Mouse (Mus musculus): ENCODE results near the gene Best1. TPM values are rescaled to one million over a fixed set of nuclear protein-coding genes. Genes with fewer than 3 reads are reported as not detected.

Gene Best1
- polyA plus RNA-seq, 1 experiment from 2014 or later: 2.3 TPM

GRCm38 (mm10) chr19:10019214-10019760 is 17.9 kb upstream of the Best1 start:
- H3K4me2 ChIP-seq: peak overlapping the region; percentile 88
- H3K27me3 ChIP-seq: no peaks in the 10 kb centered on the region
- WGBS: 72% methylated on average over 4 of the region's 4 CpGs
- no peak for ATAC-seq (ENCODE audit: low FRiP score, low read depth)
- H3K4me3 ChIP-seq: peak overlapping the region; percentile 61
- no peaks in the 10 kb centered on the region for H3K9me3 ChIP-seq
- no peak overlapping the region for H3K27ac ChIP-seq (replicated peaks)
- H3K9ac ChIP-seq: no peak overlapping the region; the same call in 1 of the 2 replicates
- no peaks in the 10 kb centered on the region for H3K36me3 ChIP-seq
- H3K4me1 ChIP-seq (replicated peaks): peaks cover 28% of the 10 kb centered on the region

- 4% methylated on average over 3 of the region's 3 CpGs for WGBS
- H3K27me3 ChIP-seq: no peaks in the 10 kb centered on the region
- H3K9ac ChIP-seq: peak overlapping the region; percentile 72
- H3K36me3 ChIP-seq: no peaks in the 10 kb centered on the region
- H3K4me2 ChIP-seq: peak overlapping the region; percentile 88
- H3K9me3 ChIP-seq: no peaks in the 10 kb centered on the region
- H3K27ac ChIP-seq (replicated peaks): no peak overlapping the region
- peak overlapping the region; percentile 61 for H3K4me3 ChIP-seq
- no peak for ATAC-seq (ENCODE audit: low FRiP score, low read depth)
- H3K4me1 ChIP-seq (replicated peaks): peaks cover 28% of the 10 kb centered on the region
Measured at GRCm38 (mm10) chr19:10018527-10018818, 17.0 kb upstream of the Best1 start.

GRCm38 (mm10) chr19:10017637-10018526 is 16.4 kb upstream of the Best1 start:
- peak; percentile 95 for ATAC-seq (ENCODE audit: low FRiP score, low read depth)
- peak overlapping the region; percentile 88 for H3K4me2 ChIP-seq
- H3K9ac ChIP-seq: peak overlapping the region; percentile 72
- peak overlapping the region; percentile 45; the same call in 1 of the 2 replicates for H3K27ac ChIP-seq (replicated peaks)
- H3K4me1 ChIP-seq (replicated peaks): peaks cover 28% of the 10 kb centered on the region
- no peaks in the 10 kb centered on the region for H3K9me3 ChIP-seq
- H3K27me3 ChIP-seq: no peaks in the 10 kb centered on the region
- H3K36me3 ChIP-seq: no peaks in the 10 kb centered on the region
- WGBS: 6% methylated on average over 44 of the region's 44 CpGs
- H3K4me3 ChIP-seq: peak overlapping the region; percentile 61

- H3K27ac ChIP-seq (replicated peaks): no peak overlapping the region
- WGBS: 86% methylated on average over 4 of the region's 4 CpGs
- ATAC-seq (ENCODE audit: low FRiP score, low read depth): no peak
- H3K36me3 ChIP-seq: no peaks in the 10 kb centered on the region
- H3K4me3 ChIP-seq: no peak overlapping the region
- no peak overlapping the region for H3K4me2 ChIP-seq
- H3K4me1 ChIP-seq (replicated peaks): peaks cover 21% of the 10 kb centered on the region
- no peak overlapping the region for H3K9ac ChIP-seq
- no peaks in the 10 kb centered on the region for H3K27me3 ChIP-seq
- H3K9me3 ChIP-seq: no peaks in the 10 kb centered on the region
Measured at GRCm38 (mm10) chr19:10016151-10016550, 14.7 kb upstream of the Best1 start.

DNA sequence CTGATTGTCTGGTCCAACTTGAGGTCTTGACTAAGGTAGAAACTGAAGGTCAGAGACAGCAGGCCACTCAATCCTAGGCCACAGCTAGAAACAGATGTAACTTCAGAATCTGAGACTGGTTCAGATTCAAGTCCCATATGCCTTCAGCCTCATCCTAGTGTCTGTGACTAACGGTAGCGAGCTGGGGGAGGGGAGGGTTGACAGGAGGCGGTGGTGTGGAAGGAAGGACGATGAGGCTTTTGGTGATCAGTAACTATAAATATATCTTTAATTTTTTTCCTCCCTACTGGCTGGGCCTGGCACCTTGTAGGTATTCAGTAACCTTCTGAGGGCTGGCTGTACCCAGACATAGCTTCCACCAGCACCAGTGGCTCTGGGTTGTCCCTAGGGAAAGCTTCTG is 14.0 kb upstream of the Best1 start:
- H3K4me1 ChIP-seq (replicated peaks): peaks cover 21% of the 10 kb centered on the region
- WGBS: 77% methylated on average over 4 of the region's 4 CpGs
- H3K27ac ChIP-seq (replicated peaks): no peak overlapping the region
- no peaks in the 10 kb centered on the region for H3K27me3 ChIP-seq
- ATAC-seq (ENCODE audit: low FRiP score, low read depth): no peak
- H3K4me2 ChIP-seq: no peak overlapping the region
- no peaks in the 10 kb centered on the region for H3K9me3 ChIP-seq
- no peak overlapping the region for H3K9ac ChIP-seq
- H3K4me3 ChIP-seq: no peak overlapping the region
- no peaks in the 10 kb centered on the region for H3K36me3 ChIP-seq

GRCm38 (mm10) chr19:10014824-10015223 is 13.4 kb upstream of the Best1 start:
- no peaks in the 10 kb centered on the region for H3K9me3 ChIP-seq
- no peak overlapping the region for H3K27ac ChIP-seq (replicated peaks)
- no peaks in the 10 kb centered on the region for H3K36me3 ChIP-seq
- no peak overlapping the region for H3K9ac ChIP-seq
- no peak overlapping the region for H3K4me2 ChIP-seq
- 78% methylated on average over 13 of the region's 13 CpGs for WGBS
- peaks cover 21% of the 10 kb centered on the region for H3K4me1 ChIP-seq (replicated peaks)
- ATAC-seq (ENCODE audit: low FRiP score, low read depth): no peak
- H3K4me3 ChIP-seq: no peak overlapping the region
- no peaks in the 10 kb centered on the region for H3K27me3 ChIP-seq

DNA sequence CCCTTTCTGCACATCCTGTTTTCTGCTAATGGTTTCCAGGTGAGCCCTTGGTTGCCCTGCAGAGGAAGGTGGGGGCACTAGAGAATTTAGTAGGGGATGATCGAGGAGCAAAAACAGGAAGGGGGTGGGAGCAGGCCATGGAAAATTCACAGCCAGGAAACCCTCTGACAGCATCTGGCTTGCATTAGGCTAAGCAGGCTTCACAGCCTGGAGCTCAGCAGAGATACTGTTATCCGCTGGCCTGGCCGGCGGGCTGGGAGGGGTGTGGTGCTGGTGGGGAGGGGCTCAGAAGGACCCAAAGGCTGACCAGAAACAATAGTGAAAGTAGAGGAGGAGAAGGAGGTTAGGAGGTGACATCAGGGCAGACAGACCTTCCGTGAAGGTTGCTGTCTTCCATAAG is 12.5 kb upstream of the Best1 start:
- Histone ChIP-seq H3K27ac (replicated peaks) (no peak overlapping the region), H3K9ac (no peak overlapping the region), H3K27me3 (no peaks in the 10 kb centered on the region), H3K4me2 (no peak overlapping the region), H3K9me3 (no peaks in the 10 kb centered on the region), H3K36me3 (no peaks in the 10 kb centered on the region), H3K4me3 (no peak overlapping the region), H3K4me1 (replicated peaks) (peaks cover 12% of the 10 kb centered on the region)
- 83% methylated on average over 5 of the region's 5 CpGs for WGBS
- no peak for ATAC-seq (ENCODE audit: low FRiP score, low read depth)

DNA sequence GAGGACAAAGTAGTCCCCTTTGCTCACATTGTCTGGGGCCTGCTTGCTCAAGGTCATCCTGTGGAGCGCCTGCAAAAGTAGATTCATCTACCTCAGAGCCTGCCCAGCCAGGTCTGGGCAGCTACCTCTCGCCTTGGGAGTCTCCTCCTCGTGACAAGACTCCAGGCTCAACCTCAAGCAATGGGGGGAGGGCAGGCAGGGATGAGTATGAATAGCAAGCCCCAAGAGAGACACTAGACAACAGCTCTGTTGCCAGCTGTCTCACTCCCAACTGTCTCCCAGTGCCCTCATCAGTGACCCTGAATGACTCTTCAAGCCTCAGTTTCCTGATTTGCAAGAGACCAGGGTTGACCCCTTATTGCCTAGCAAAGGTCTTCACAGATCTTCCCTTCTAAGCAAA is 11.9 kb upstream of the Best1 start:
- Histone ChIP-seq H3K9ac (no peak overlapping the region), H3K27ac (replicated peaks) (no peak overlapping the region), H3K27me3 (no peaks in the 10 kb centered on the region), H3K4me2 (no peak overlapping the region), H3K4me1 (replicated peaks) (peaks cover 7% of the 10 kb centered on the region), H3K9me3 (no peaks in the 10 kb centered on the region), H3K36me3 (no peaks in the 10 kb centered on the region), H3K4me3 (no peak overlapping the region)
- 64% methylated on average over 3 of the region's 3 CpGs for WGBS
- no peak for ATAC-seq (ENCODE audit: low FRiP score, low read depth)

- no peak for ATAC-seq (ENCODE audit: low FRiP score, low read depth)
- H3K27ac ChIP-seq (replicated peaks): no peak overlapping the region
- H3K9ac ChIP-seq: no peak overlapping the region
Measured at GRCm38 (mm10) chr19:10012827-10013278, 11.4 kb upstream of the Best1 start.

GRCm38 (mm10) chr19:10011408-10011807 is 10.0 kb upstream of the Best1 start:
- Histone ChIP-seq H3K4me2 (no peak overlapping the region), H3K36me3 (no peaks in the 10 kb centered on the region), H3K9ac (no peak overlapping the region), H3K9me3 (no peaks in the 10 kb centered on the region), H3K4me3 (no peak overlapping the region), H3K27ac (replicated peaks) (no peak overlapping the region), H3K27me3 (no peaks in the 10 kb centered on the region), H3K4me1 (replicated peaks) (no peaks in the 10 kb centered on the region)
- ATAC-seq (ENCODE audit: low FRiP score, low read depth): no peak
- WGBS: 79% methylated on average over 1 of the region's 1 CpGs

More at GRCm38 (mm10) chr19:10012827-10013278, 11.4 kb upstream of the Best1 start:
- WGBS: 66% methylated on average over 6 of the region's 6 CpGs
- no peak overlapping the region for H3K4me2 ChIP-seq
- H3K36me3 ChIP-seq: no peaks in the 10 kb centered on the region
- H3K4me1 ChIP-seq (replicated peaks): peaks cover 4% of the 10 kb centered on the region
- H3K4me3 ChIP-seq: no peak overlapping the region
- H3K27me3 ChIP-seq: no peaks in the 10 kb centered on the region
- H3K9me3 ChIP-seq: no peaks in the 10 kb centered on the region

- WGBS: 100% methylated on average over 1 of the region's 1 CpGs
- no peak overlapping the region for H3K9ac ChIP-seq
- no peak overlapping the region for H3K27ac ChIP-seq (replicated peaks)
- no peaks in the 10 kb centered on the region for H3K36me3 ChIP-seq
- no peaks in the 10 kb centered on the region for H3K27me3 ChIP-seq
- no peaks in the 10 kb centered on the region for H3K9me3 ChIP-seq
- H3K4me3 ChIP-seq: no peak overlapping the region
- ATAC-seq (ENCODE audit: low FRiP score, low read depth): no peak
- H3K4me1 ChIP-seq (replicated peaks): no peaks in the 10 kb centered on the region
- no peak overlapping the region for H3K4me2 ChIP-seq
Measured at GRCm38 (mm10) chr19:10003696-10004095, 2.3 kb upstream of the Best1 start.

DNA sequence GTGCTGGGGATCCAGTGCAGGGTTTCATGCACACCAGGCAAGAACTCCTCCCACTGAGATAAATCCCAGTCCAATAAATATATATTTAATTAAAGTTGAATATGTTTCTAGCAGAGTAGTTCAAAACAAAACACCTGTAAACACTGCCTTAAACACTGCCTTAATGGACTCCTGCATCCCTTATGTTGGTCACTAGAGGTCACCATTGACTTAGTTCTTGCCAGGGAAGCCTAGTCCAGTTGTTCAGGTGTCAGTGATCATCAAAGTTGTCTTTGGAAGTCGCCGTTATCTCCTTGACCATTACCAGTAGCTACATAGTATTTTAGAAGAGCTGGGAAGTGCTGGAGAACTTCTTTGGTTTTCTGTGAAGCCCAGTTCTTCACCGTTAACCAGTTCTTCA is 1.1 kb downstream of the Best1 start:
- Histone ChIP-seq H3K27ac (replicated peaks) (no peak overlapping the region), H3K27me3 (no peaks in the 10 kb centered on the region), H3K4me1 (replicated peaks) (no peaks in the 10 kb centered on the region), H3K4me2 (no peak overlapping the region), H3K4me3 (no peak overlapping the region), H3K36me3 (no peaks in the 10 kb centered on the region), H3K9me3 (no peaks in the 10 kb centered on the region), H3K9ac (no peak overlapping the region)
- WGBS: 26% methylated on average over 3 of the region's 3 CpGs
- ATAC-seq (ENCODE audit: low FRiP score, low read depth): peak; percentile 62; the same call in 1 of the 2 replicates

Measured in hindbrain, embryonic 15.5 days (tissue).